Mouse (Mus musculus) duodenum, adult 2 months (tissue): ENCODE results near the gene Fam183b. TPM values are rescaled to one million over a fixed set of nuclear protein-coding genes. Genes with fewer than 3 reads are reported as not detected.

Experiments
- polyA plus RNA-seq: library from polyadenylated mRNA; depleted of rRNA; stranded (reverse); fragments of >200 nt; gene quantifications from 2 replicates; pipeline ENCODE4 v1.2.3, GENCODE M21; 2012; ENCODE audit warnings: low replicate concordance; rRNA removed

Gene Fam183b
- polyA plus RNA-seq = 0.39 and 2.2 TPM in 2 replicates

DNA sequence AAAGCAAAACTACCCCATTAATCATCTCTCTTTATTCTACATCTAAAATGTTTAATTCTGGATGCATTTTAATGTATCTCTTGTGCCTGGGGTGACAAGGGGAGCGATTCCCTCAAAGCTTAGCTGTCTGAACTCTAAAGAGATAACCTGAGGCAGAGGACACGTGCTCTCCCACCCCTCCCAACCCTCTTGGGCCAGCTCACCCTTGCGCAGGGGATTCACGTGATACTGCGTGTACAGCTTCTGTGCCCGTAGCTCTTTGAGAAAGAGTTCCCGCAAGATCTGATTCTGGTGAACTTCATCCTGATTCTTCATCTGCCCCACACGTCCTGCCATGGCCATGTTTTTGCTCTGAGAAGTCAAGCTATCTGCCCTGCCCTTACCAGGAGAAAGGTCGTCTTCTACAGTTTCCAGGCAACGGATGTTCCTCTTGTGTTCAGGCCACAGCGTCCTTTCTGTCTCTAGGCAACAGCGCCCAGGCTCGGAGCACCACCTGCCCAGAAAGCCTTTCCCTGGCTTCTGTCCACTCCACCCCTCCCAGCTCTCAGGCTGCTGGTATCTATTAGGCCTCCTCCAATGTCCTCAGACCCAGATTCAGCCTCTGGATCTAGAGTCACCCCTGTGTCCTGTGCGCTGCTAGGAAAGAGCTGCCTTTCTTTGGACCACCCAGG is at the start of gene Fam183b:
Gene Fam183b, minus strand, starts transcription at position 403 of the 671 bp plus-strand sequence.

DNA sequence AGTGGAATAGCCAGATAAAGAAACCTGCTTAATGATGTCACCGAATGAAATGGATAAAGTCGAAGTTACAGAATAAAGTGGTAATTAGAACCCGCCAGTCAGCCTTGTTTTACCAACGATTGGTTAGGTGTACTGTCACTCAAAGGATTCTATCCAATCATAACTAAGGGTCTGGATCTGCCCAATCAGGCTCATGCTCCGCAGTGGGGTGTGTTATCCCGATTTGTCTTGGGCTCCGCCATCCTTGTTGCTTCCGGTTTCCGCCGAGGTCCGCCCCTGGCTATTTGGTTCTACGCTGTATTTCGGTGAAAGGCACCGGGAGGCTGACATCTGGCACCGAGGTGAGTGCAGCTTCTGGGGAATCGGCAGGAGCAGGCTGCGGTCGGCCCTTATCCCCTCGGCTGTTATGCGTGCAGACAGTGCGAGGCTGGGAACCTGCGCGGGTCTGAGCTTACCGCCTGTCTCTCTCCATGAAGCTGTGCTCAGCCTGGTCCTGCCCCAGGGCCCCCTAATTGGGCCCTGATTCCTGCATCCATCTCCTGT is 45.2 kb upstream of the Fam183b start, which contains the start of gene Gm12258:
Gene Gm12258, plus strand, starts transcription at position 240 of the 543 bp plus-strand sequence.

DNA sequence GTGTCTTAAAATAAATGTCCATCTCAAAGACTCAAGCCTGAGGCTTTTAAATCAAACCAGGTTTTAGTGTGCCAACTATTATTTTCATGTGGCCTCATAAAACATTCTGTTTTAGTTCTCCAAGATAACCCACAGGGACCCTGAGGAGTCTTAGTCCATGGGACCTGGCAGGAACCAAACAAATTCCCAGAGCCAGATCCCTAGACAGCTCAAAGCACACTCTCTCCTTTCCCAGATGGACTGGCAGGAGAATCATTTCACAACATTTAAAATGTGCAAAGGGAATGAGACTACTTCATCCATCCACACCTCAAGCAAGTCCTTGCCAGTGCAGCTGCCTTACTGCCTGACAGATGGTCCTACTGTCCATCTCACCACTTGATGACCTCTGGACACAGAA is 37.2 kb upstream of the Fam183b start, which contains the start of gene Olfr311:
Gene Olfr311, plus strand, starts transcription at position 301 of the 400 bp plus-strand sequence.

DNA sequence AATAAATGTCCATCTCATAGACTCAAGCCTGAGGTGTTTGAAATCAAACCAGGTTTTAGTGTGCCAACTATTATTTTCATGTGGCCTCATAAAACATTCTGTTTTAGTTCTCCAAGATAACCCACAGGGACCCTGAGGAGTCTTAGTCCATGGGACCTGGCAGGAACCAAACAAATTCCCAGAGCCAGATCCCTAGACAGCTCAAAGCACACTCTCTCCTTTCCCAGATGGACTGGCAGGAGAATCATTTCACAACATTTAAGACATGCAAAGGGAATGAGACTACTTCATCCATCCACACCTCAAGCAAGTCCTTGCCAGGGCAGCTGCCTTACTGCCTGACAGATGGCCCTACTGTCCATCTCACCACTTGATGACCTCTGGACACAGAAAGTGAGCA is 27.2 kb upstream of the Fam183b start, which contains the start of gene Olfr312:
Gene Olfr312, plus strand, starts transcription at position 301 of the 400 bp plus-strand sequence.

DNA sequence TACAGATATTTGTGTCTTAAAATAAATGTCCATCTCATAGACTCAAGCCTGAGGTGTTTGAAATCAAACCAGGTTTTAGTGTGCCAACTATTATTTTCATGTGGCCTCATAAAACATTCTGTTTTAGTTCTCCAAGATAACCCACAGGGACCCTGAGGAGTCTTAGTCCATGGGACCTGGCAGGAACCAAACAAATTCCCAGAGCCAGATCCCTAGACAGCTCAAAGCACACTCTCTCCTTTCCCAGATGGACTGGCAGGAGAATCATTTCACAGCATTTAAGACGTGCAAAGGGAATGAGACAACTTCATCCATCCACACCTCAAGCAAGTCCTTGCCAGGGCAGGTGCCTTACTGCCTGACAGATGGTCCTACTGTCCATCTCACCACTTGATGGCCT is 12.9 kb upstream of the Fam183b start, which contains the start of gene Olfr313:
Gene Olfr313, plus strand, starts transcription at position 301 of the 400 bp plus-strand sequence.

DNA sequence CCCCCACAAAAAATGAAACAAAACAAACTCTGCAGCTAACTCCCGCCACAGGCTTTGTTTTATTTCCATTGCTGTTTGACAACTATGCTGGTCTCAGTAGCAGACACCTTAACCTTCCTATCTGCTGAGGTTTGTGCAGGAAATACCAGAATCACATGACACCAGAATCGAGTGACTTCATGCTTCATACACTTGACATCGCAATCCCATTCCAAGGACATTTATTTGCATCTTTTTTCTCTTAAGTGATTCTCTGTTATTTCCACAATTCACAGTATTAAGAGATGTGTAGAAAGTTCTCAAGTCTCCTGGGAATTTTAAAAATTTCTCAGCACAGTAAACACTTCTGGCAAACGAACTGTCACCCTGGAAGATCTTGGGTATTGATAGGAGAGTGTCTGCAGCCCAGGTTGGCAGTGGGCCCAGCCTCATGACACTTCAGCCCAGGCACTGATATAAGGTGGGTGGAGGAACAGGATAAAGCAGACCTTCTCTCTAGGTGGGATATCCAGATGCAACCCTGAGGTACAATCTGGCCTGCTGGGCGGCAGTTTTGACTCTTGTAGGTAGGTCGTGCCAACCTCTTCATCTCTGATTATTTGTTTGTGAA is 19.2 kb downstream of the Fam183b start, which contains the start of gene Olfr314:
Gene Olfr314, plus strand, starts transcription at position 473 of the 610 bp plus-strand sequence.

DNA sequence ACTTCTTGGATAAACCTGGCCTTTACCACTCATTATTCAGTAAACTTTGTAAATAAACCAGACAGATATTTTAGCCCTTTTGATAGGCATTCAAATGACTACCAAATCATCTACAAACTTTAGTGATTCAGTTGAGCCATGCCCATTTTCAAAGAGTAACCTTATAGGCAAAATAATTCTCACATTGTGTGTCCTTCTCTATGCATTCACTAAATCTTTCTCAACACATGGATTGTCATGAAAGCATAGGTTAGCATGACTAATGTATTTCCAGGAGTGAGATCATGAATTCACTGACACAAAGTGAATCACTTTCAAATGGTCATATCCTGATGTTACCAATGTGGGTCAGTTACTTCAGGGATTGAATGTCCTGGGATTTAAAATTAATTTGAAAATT is 28.9 kb downstream of the Fam183b start, which contains the start of gene Olfr315:
Gene Olfr315, plus strand, starts transcription at position 301 of the 400 bp plus-strand sequence.

DNA sequence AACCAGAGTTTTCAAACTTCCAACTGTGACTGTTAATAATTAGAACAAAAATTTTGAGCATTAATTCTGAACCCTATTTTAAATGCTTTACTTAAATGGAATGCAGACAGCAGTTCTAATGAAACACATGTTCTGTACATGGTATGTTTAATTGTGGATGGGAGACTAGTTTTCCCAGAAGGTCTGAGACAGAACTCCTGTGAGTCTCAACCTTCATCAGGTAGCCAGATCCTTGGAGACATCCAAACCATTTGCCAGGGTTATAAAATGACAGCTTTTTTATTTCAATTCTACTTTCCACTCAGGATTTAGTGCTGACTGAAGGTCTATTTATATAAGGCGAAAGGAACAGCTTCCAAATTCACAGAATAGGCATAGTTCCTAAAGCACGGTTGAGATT is 49.3 kb downstream of the Fam183b start, which contains the start of gene Olfr316:
Gene Olfr316, plus strand, starts transcription at position 301 of the 400 bp plus-strand sequence.

Other genes starting within 250 kb of the Fam183b start
- gene Olfr328, start 246.3 kb downstream of the Fam183b start, polyA plus RNA-seq = not detected in 2 replicates
- not detected in 2 replicates for gene Olfr224, start 231.4 kb downstream of the Fam183b start, polyA plus RNA-seq
- not detected in 2 replicates for gene Olfr325, start 224.2 kb downstream of the Fam183b start, polyA plus RNA-seq
- not detected in 2 replicates for gene Olfr324, start 206.8 kb downstream of the Fam183b start, polyA plus RNA-seq
- 22.8 and 126 TPM in 2 replicates for gene 2210407C18Rik, start 185.9 kb downstream of the Fam183b start, polyA plus RNA-seq
- gene Olfr323, start 171.5 kb downstream of the Fam183b start, polyA plus RNA-seq = 0.78 TPM in 1 of 2 replicates, not detected in the other
- gene Trim58, start 161.5 kb downstream of the Fam183b start, polyA plus RNA-seq = 0.06 TPM in 1 of 2 replicates, not detected in the other
- not detected in 2 replicates for gene Olfr322, start 143.2 kb downstream of the Fam183b start, polyA plus RNA-seq
- not detected in 2 replicates for gene Olfr320, start 120.9 kb downstream of the Fam183b start, polyA plus RNA-seq
- gene Olfr319, start 102.8 kb downstream of the Fam183b start, polyA plus RNA-seq = not detected in 2 replicates
- not detected in 2 replicates for gene Olfr318, start 77.9 kb downstream of the Fam183b start, polyA plus RNA-seq
- gene Olfr317, start 62.7 kb downstream of the Fam183b start, polyA plus RNA-seq = not detected in 2 replicates
- not detected in 2 replicates for gene Olfr316, start 49.2 kb downstream of the Fam183b start, polyA plus RNA-seq
- not detected in 2 replicates for gene Olfr315, start 28.8 kb downstream of the Fam183b start, polyA plus RNA-seq
- not detected in 2 replicates for gene Olfr314, start 19.0 kb downstream of the Fam183b start, polyA plus RNA-seq
- not detected in 2 replicates for gene Olfr313, start 13.0 kb upstream of the Fam183b start, polyA plus RNA-seq
- gene Olfr312, start 27.3 kb upstream of the Fam183b start, polyA plus RNA-seq = not detected in 2 replicates
- gene Olfr311, start 37.3 kb upstream of the Fam183b start, polyA plus RNA-seq = not detected in 2 replicates
- gene Gm12258, start 45.2 kb upstream of the Fam183b start, polyA plus RNA-seq = 0.24 and 0.98 TPM in 2 replicates
- 0.36 and 0.91 TPM in 2 replicates for gene 2810021J22Rik, start 65.3 kb upstream of the Fam183b start, polyA plus RNA-seq
- gene Zfp39, start 102.3 kb upstream of the Fam183b start, polyA plus RNA-seq = 0.06 and 0.07 TPM in 2 replicates
- gene Btnl10, start 115.9 kb upstream of the Fam183b start, polyA plus RNA-seq = not detected in 2 replicates
- gene Rnf187, start 137.0 kb upstream of the Fam183b start, polyA plus RNA-seq = 171 and 270 TPM in 2 replicates
- gene Hist3h2ba, start 147.0 kb upstream of the Fam183b start, polyA plus RNA-seq = 1.5 and 3.2 TPM in 2 replicates
- 8.0 and 11.6 TPM in 2 replicates for gene Hist3h2a, start 152.7 kb upstream of the Fam183b start, polyA plus RNA-seq
- gene Trim17, start 152.7 kb upstream of the Fam183b start, polyA plus RNA-seq = 0.08 and 0.09 TPM in 2 replicates
- gene Trim11, start 176.1 kb upstream of the Fam183b start, polyA plus RNA-seq = 22.8 and 25.2 TPM in 2 replicates